In genomic region chr6:142988753-142989152, GRCm38 (mm10) we compare ENCODE assay signal across 9 mouse cellular contexts. TPM values are rescaled to one million over a fixed set of nuclear protein-coding genes. Genes with fewer than 3 reads are reported as not detected.
DNase-seq lines count a peak whose midpoint lies in the region; ATAC-seq lines count a peak whose summit lies in the region.
"Had no signal": no experiment of that assay in that cellular context is flagged by ENCODE, and none has a peak within 500 bp of the region (broad histone marks: within the 10 kb centered on the region; RNA-seq: fewer than 3 reads in every experiment).

No protein-coding gene starts in this region.

- no peak overlapping the region for H3K27ac ChIP-seq in hindbrain, embryonic 11.5 days (ENCODE audit: low read depth, low read length)
- no peak overlapping the region for H3K27ac ChIP-seq in hindbrain, embryonic 12.5 days
- H3K27ac ChIP-seq in heart, embryonic 10.5 days: no peak overlapping the region
- H3K27ac ChIP-seq: limb, embryonic 15.5 days had no signal

- no peaks in the 10 kb centered on the region for H3K36me3 ChIP-seq in hindbrain, embryonic 11.5 days (ENCODE audit: control insufficient read depth, insufficient read depth, low read length)
- H3K36me3 ChIP-seq in hindbrain, embryonic 12.5 days: no peaks in the 10 kb centered on the region
- H3K36me3 ChIP-seq in heart, embryonic 10.5 days: no peaks in the 10 kb centered on the region
- H3K36me3 ChIP-seq: limb, embryonic 15.5 days had no signal

- WGBS in hindbrain, embryonic 11.5 days: 27% methylated on average over 10 of the region's 10 CpGs
- WGBS in hindbrain, embryonic 12.5 days: 33% methylated on average over 10 of the region's 10 CpGs
- 30% methylated on average over 10 of the region's 10 CpGs for WGBS in heart, embryonic 10.5 days

- H3K27me3 ChIP-seq in hindbrain, embryonic 11.5 days (ENCODE audit: control insufficient read depth, insufficient read depth, low read length): no peaks in the 10 kb centered on the region
- H3K27me3 ChIP-seq in hindbrain, embryonic 12.5 days: no peaks in the 10 kb centered on the region
- H3K27me3 ChIP-seq in heart, embryonic 10.5 days (ENCODE audit: insufficient read depth, poor library complexity, severe bottlenecking): no peaks in the 10 kb centered on the region; the same call in 1 of the 2 replicates
- H3K27me3 ChIP-seq: limb, embryonic 15.5 days had no signal

- ATAC-seq in hindbrain, embryonic 11.5 days (ENCODE audit: low FRiP score): 0 out of 2 replicates have a peak, but pooled peaks have one; percentile 30
- no peak for ATAC-seq in hindbrain, embryonic 12.5 days (ENCODE audit: low FRiP score)
- ATAC-seq in megakaryocyte, adult 5-6 weeks (ENCODE audit: poor library complexity, severe bottlenecking): peak; percentile 76

- DNase-seq in hindbrain, embryonic 11.5 days (ENCODE audit: low spot score): peak; percentile 78
- DNase-seq in adrenal gland, postnatal 14 days: peak; percentile 83
- peak; percentile 61 for DNase-seq in embryo, embryonic 11 days
- DNase-seq in heart, embryonic 10.5 days (ENCODE audit: low spot score): peak; percentile 80
- DNase-seq in layer of hippocampus, postnatal 36 days: peak; percentile 29 to 40
- DNase-seq in spleen, postnatal 4 days (ENCODE audit: low spot score in 2 of 2): peak; percentile 71 to 90

- no peaks in the 10 kb centered on the region for H3K9me3 ChIP-seq in hindbrain, embryonic 11.5 days (ENCODE audit: control insufficient read depth, low read length)
- H3K9me3 ChIP-seq in hindbrain, embryonic 12.5 days (replicated peaks): no peaks in the 10 kb centered on the region
- H3K9me3 ChIP-seq in heart, embryonic 10.5 days: no peaks in the 10 kb centered on the region
- H3K9me3 ChIP-seq: limb, embryonic 15.5 days had no signal

- H3K4me2 ChIP-seq in hindbrain, embryonic 11.5 days (replicated peaks; ENCODE audit: low read depth, low read length): no peak overlapping the region
- H3K4me2 ChIP-seq in hindbrain, embryonic 12.5 days (replicated peaks): no peak overlapping the region
- H3K4me2 ChIP-seq: limb, embryonic 15.5 days had no signal

- no peak overlapping the region for H3K4me3 ChIP-seq in hindbrain, embryonic 11.5 days (ENCODE audit: low read depth, low read length)
- no peak overlapping the region for H3K4me3 ChIP-seq in hindbrain, embryonic 12.5 days
- no peak overlapping the region for H3K4me3 ChIP-seq in heart, embryonic 10.5 days
- H3K4me3 ChIP-seq: limb, embryonic 15.5 days had no signal

- H3K4me1 ChIP-seq in hindbrain, embryonic 11.5 days (replicated peaks; ENCODE audit: control insufficient read depth, insufficient read depth, low read length): 0 out of 2 replicates have a peak, but pooled peaks cover 2% of the 10 kb centered on the region
- peaks cover 14% of the 10 kb centered on the region for H3K4me1 ChIP-seq in hindbrain, embryonic 12.5 days
- H3K4me1 ChIP-seq in heart, embryonic 10.5 days: peaks cover 28% of the 10 kb centered on the region

- H3K9ac ChIP-seq in hindbrain, embryonic 11.5 days (ENCODE audit: low read depth, low read length): no peak overlapping the region
- H3K9ac ChIP-seq in hindbrain, embryonic 12.5 days: no peak overlapping the region
- H3K9ac ChIP-seq: limb, embryonic 15.5 days had no signal

RNA-seq across cellular contexts. Expression of gene St8sia1, which starts 24.5 kb away (rescaled TPM):
- 5.1 and 6.3 TPM in 2 replicates for polyA plus RNA-seq in hindbrain, embryonic 11.5 days (2014; fragmentation: Nextera tagmentation; extraction: Ambion mirVana)
- 9.1 TPM in 2 replicates for polyA plus RNA-seq in hindbrain, embryonic 12.5 days (2016; fragmentation: Nextera tagmentation; extraction: Ambion mirVana)
- 1.9 and 2.8 TPM in 2 replicates for total RNA-seq in adrenal gland, postnatal 14 days (2021)
- polyA plus RNA-seq in heart, embryonic 10.5 days (2016; fragmentation: Nextera tagmentation; extraction: Ambion mirVana): 3.1 and 3.4 TPM in 2 replicates
- 10 to 100 TPM; 34.6 to 34.9 TPM for total RNA-seq in layer of hippocampus, postnatal 36 days (2021)
- total RNA-seq in megakaryocyte, adult 5-6 weeks (2015): 1.3 and 1.4 TPM in 2 replicates
- total RNA-seq in megakaryocyte, adult 5-6 weeks (2017): 0.48 and 0.85 TPM in 2 replicates
